Mouse (Mus musculus): ENCODE measurements at regions not wholly inside any gene's neighbourhood (a gene's known extent, or its start where the extent isn't known, plus 50 kb on each side); places are given as distances from the start of the nearest gene placed in this dataset.
"Not testable (repeated sequence)": the region's sequence is repeated elsewhere in the genome, so short reads cannot be mapped to it uniquely, and the experiment has no call there.

DNA sequence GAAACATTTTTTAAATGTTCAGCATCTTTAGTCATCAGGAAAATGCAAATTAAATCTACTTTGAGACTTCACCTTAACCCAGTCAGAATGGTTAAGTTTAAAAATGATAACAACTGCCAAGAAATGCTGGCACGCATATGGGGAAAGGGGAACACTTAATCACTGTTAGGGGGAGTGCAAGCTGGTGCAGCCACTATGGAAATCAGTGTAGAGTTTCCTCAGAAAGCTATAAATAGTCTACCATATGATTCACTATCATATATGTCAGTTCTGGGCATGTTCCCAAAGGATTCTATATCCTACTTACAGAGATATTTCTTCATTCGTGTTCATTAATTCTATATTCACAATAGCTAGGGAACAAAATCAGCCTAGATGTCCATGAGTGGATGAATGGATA is 61.6 kb upstream of the Tra2b start:
- no peak for DNase-seq (ENCODE audit: low read depth, low spot score)
- ChIA-PET POLR2A (interaction anchor here (0.7 kb wide), 1 partner anchor 478 kb away, joined by 3 read pairs; no protein-coding TSS in a partner anchor), CTCF (no interaction called here)
- in situ Hi-C loops (cut with MboI; ENCODE audit: low pct_unique_long_range_greater_than_20kb), result no loop called here
- H3K27me3 ChIP-seq, result peaks cover 25% of the 10 kb centered on the region
- TF ChIP-seq CTCF (IDR thresholded peaks at IDR 0.05), result no peak
- ATAC-seq, result no peak

DNA sequence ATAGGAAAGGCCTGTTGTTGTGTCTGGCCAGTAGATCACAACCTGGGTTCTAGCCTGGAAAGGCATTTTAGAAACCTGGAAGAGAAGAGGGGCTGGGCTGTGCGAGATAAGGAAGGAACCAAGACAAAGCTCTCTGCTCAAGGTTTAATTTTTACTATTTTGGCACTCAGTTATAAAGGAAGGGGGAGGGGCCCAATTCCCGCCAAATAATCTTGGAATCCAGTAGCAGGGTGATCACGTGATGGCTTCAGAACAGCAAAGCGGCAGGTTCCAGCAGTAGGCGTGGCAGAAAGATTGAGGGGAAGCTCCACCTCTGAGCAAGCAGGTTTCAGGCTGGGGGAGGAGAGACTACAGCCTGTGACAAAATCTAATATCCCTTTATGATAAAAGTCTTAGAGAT is 59.4 kb upstream of the Tra2b start:
- ATAC-seq; POLR2A ChIA-PET; in situ Hi-C loops (cut with MboI; ENCODE audit: low pct_unique_long_range_greater_than_20kb); DNase-seq (ENCODE audit: low read depth, low spot score): not testable (repeated sequence)
- H3K27me3 ChIP-seq, result peaks cover 28% of the 10 kb centered on the region
- CTCF ChIA-PET, result interaction anchor here (1.6 kb wide), 1 partner anchor 14 kb away, joined by 3 read pairs; no protein-coding TSS in a partner anchor

- peaks cover 10% of the 10 kb centered on the region for H3K27me3 ChIP-seq
- ATAC-seq (no peak), DNase-seq (ENCODE audit: low read depth, low spot score) (no peak)
Measured at GRCm38 (mm10) chr16:22316251-22316711, 50.5 kb upstream of the Tra2b start.

More at GRCm38 (mm10) chr16:22316251-22316711, 50.5 kb upstream of the Tra2b start:
- in situ Hi-C loops (cut with MboI; ENCODE audit: low pct_unique_long_range_greater_than_20kb), result loop anchor here (10.0 kb wide), 1 partner anchor 489 kb away; no protein-coding TSS in a partner anchor
- ChIA-PET CTCF (no interaction called here), POLR2A (no interaction called here)
- TF ChIP-seq CTCF (IDR thresholded peaks at IDR 0.05), result no peak
